Mouse (Mus musculus) liver, adult 2 months (tissue): ENCODE data around the gene Aip.
"Not testable (repeated sequence)": the region's sequence is repeated elsewhere in the genome, so short reads cannot be mapped to it uniquely, and the experiment has no call there.

Experiments used
- CTCF ChIP-seq: fragments of 200-500 bp; IDR thresholded peaks from 2 replicates; pipeline ENCODE4 v1.5.1; 2011; ENCODE audit warnings: low read depth, low read length, control low read depth
- POLR2A ChIP-seq: fragments of 200-500 bp; IDR thresholded peaks from 2 replicates; pipeline ENCODE4 v1.6.1; 2011; ENCODE audit warnings: low read length, control low read depth; ENCODE audit not compliant: insufficient read depth; ENCODE audit errors: extremely low read depth

DNA sequence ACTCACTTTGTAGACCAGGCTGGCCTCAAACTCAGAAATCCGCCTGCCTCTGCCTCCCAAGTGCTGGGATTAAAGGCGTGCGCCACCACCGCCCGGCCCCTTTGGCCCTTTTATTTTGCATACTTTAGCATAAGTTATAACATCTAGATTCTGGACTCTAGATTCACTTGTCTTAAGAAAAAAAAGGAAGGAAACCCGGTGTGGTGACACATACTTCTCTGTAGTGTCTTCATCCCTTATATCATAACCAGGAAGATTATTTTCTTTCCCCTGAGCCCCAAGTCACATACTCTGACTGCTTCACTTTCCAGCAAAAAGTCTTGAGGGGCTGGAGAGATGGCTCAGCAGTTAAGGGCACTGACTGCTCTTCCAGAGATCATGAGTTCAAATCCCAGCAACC, 3.8 kb downstream of the Aip start:
- TF ChIP-seq POLR2A, CTCF: not testable (repeated sequence)
